Mouse (Mus musculus): ENCODE data around the gene Golga2. TPM values are rescaled to one million over a fixed set of nuclear protein-coding genes. Genes with fewer than 3 reads are reported as not detected.

Gene Golga2
- polyA plus RNA-seq, 1 experiment from 2014 or later = 18.1 TPM

DNA sequence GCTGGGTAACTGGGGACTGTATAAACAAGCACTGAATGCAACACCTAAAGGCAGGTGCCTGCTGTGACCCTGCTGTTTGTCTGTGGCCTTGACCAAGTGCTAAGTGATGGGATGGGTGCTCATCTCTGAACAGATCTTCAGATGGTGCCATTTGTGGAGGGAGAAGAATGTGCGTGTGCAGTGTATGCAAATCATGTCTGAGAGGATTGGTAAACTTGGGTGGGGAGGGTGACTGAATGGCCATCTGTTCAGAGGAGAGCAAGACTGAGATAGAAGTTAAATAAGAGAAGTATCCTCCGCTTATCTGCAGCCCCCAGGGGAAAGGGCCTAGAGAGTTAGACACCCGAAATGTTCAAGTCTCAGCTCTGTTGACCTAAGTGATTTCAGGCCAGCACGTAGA lies 12.3 kb downstream of the Golga2 start:
- no peak for ATAC-seq (ENCODE audit: insufficient number of reproducible peaks, low FRiP score, low TSS enrichment, low read depth)

DNA sequence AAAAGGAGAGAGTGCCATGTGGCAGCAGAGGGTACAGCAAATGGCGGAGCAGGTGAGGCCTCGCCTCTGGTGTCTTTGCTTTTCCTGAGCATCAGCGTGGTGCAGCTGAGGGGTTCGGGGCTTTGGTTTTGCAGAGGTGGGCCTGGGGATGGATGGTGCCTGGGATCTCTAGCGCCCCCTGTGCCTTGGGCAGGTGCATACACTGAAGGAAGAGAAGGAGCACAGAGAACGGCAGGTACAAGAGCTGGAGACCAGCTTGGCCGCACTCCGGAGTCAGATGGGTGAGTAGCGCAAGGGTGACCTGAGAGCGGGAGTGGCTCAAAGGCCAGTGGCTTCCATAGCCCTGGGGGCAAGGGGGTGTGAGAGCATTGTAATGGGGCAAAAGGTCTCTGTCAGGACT lies 15.8 kb downstream of the Golga2 start:
- peaks cover 33% of the 10 kb centered on the region for H3K36me3 ChIP-seq (ENCODE audit: control insufficient read depth, insufficient read depth, low read length)
- DNase-seq (ENCODE audit: low spot score) = no peak
- H3K9ac ChIP-seq (ENCODE audit: low read length) = no peak overlapping the region
- H3K9me3 ChIP-seq (ENCODE audit: control insufficient read depth, low read length) = no peaks in the 10 kb centered on the region
- no peak overlapping the region for H3K4me3 ChIP-seq (ENCODE audit: low read depth, low read length)
- no peak overlapping the region for H3K4me2 ChIP-seq (ENCODE audit: low read depth, severe bottlenecking)
- no peaks in the 10 kb centered on the region for H3K27me3 ChIP-seq (ENCODE audit: control insufficient read depth, insufficient read depth, low read length)
- WGBS = 89% methylated on average over 10 of the region's 10 CpGs
- H3K4me1 ChIP-seq (ENCODE audit: control insufficient read depth, insufficient read depth, low read length) = no peaks in the 10 kb centered on the region; the same call in 1 of the 2 replicates
- no peak overlapping the region for H3K27ac ChIP-seq (replicated peaks; ENCODE audit: low read depth, low read length)
- ATAC-seq (ENCODE audit: insufficient number of reproducible peaks, low FRiP score, low TSS enrichment, low read depth) = no peak

More for the DNA sequence above, 12.3 kb downstream of the Golga2 start:
- Histone ChIP-seq H3K27ac (replicated peaks; ENCODE audit: low read depth, low read length) (no peak overlapping the region), H3K27me3 (ENCODE audit: control insufficient read depth, insufficient read depth, low read length) (no peaks in the 10 kb centered on the region), H3K4me3 (ENCODE audit: low read depth, low read length) (0 out of 2 replicates have a peak overlapping the region, but pooled peaks have one; percentile 3), H3K4me2 (ENCODE audit: low read depth, severe bottlenecking) (no peak overlapping the region), H3K36me3 (ENCODE audit: control insufficient read depth, insufficient read depth, low read length) (peaks cover 19% of the 10 kb centered on the region), H3K9ac (ENCODE audit: low read length) (no peak overlapping the region), H3K4me1 (ENCODE audit: control insufficient read depth, insufficient read depth, low read length) (no peaks in the 10 kb centered on the region), H3K9me3 (ENCODE audit: control insufficient read depth, low read length) (no peaks in the 10 kb centered on the region)
- no peak for DNase-seq (ENCODE audit: low spot score)
- WGBS = 97% methylated on average over 4 of the region's 4 CpGs

DNA sequence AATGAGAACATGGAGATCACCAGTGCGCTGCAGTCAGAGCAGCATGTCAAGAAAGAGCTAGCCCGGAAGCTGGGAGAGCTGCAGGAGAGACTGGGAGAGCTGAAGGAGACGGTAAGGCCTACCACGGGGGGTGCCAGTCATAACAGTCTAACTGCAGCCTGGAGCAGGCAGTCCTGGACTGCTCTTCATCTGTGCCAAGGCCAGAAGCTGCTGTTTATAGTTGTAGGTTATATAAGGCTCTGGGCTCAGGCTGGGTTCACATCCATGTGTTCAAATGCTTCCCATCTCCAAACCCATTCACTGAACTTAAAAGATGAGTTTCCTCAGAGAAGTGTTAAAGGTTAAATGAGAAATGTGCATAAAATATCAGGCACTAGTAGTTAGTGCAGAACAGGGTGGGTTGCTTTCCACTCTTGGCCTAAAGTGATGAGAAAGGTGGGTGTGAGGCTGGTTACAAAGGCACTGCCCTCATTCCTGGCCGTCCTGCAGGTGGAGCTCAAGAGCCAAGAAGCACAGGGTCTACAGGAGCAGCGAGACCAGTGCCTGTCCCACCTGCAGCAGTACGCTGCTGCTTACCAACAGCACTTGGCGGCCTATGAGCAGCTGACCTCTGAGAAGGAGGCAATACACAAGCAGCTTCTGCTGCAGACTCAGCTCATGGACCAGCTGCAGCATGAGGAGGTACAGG lies 17.1 kb downstream of the Golga2 start:
- 48% methylated on average over 8 of the region's 8 CpGs for WGBS
- peaks cover 24% of the 10 kb centered on the region for H3K36me3 ChIP-seq (ENCODE audit: control insufficient read depth, insufficient read depth, low read length)
- no peak overlapping the region for H3K4me3 ChIP-seq (ENCODE audit: low read depth, low read length)
- no peak overlapping the region for H3K4me2 ChIP-seq (ENCODE audit: low read depth, severe bottlenecking)
- no peaks in the 10 kb centered on the region for H3K9me3 ChIP-seq (ENCODE audit: control insufficient read depth, low read length)
- H3K9ac ChIP-seq (ENCODE audit: low read length) = no peak overlapping the region
- DNase-seq (ENCODE audit: low spot score) = peak; percentile 91
- H3K27ac ChIP-seq (replicated peaks; ENCODE audit: low read depth, low read length) = no peak overlapping the region
- ATAC-seq (ENCODE audit: insufficient number of reproducible peaks, low FRiP score, low TSS enrichment, low read depth) = 0 out of 2 replicates have a peak, but pooled peaks have one; percentile 38
- peaks cover 3% of the 10 kb centered on the region; the same call in 1 of the 2 replicates for H3K4me1 ChIP-seq (ENCODE audit: control insufficient read depth, insufficient read depth, low read length)
- no peaks in the 10 kb centered on the region for H3K27me3 ChIP-seq (ENCODE audit: control insufficient read depth, insufficient read depth, low read length)

DNA sequence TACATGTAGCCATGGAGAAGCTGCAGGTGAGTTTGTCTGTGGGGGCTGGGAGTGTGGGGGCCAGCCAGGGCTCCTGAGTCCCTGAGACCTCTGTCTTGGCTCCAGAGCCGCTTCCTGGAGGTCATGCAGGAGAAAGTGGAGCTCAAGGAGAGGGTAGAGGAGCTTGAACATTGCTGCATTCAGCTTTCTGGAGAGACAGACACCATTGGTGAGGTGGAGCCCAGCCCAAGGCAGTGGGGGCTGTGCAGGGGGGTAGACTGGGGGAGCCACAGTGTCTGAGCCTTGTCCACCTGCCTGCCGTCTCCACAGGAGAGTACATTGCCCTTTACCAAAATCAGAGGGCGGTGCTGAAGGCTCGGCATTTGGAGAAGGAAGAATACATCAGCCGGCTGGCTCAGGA lies 18.5 kb downstream of the Golga2 start:
- Histone ChIP-seq H3K36me3 (ENCODE audit: control insufficient read depth, insufficient read depth, low read length) (peaks cover 27% of the 10 kb centered on the region), H3K4me1 (ENCODE audit: control insufficient read depth, insufficient read depth, low read length) (peaks cover 13% of the 10 kb centered on the region), H3K4me2 (ENCODE audit: low read depth, severe bottlenecking) (no peak overlapping the region), H3K27me3 (ENCODE audit: control insufficient read depth, insufficient read depth, low read length) (no peaks in the 10 kb centered on the region), H3K27ac (replicated peaks; ENCODE audit: low read depth, low read length) (no peak overlapping the region; the same call in 1 of the 2 replicates), H3K9ac (ENCODE audit: low read length) (peak overlapping the region; percentile 34), H3K9me3 (ENCODE audit: control insufficient read depth, low read length) (no peaks in the 10 kb centered on the region), H3K4me3 (ENCODE audit: low read depth, low read length) (no peak overlapping the region)
- ATAC-seq (ENCODE audit: insufficient number of reproducible peaks, low FRiP score, low TSS enrichment, low read depth) (no peak), DNase-seq (ENCODE audit: low spot score) (no peak)
- WGBS = 92% methylated on average over 5 of the region's 5 CpGs

DNA sequence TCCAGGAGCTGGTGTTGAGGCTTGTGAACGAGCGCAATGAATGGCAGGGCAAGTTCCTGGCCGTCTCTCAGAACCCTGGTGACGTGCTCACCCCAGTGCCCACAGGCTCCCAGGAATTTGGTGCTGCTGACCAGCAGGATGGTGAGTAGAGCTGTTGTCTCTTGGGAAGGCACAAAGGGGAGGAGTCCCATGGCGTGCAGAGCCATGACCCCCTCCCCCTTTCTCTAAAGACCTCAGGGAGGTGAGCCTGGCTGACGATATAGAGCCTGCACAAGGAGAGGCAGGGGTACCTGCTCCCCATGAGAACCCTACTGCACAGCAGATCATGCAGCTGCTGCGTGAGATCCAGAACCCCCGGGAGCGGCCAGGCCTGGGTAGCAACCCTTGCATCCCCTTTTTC lies 19.0 kb downstream of the Golga2 start:
- H3K4me3 ChIP-seq (ENCODE audit: low read depth, low read length) = no peak overlapping the region
- no peak overlapping the region for H3K27ac ChIP-seq (replicated peaks; ENCODE audit: low read depth, low read length)
- peak overlapping the region; percentile 34; the same call in 1 of the 2 replicates for H3K9ac ChIP-seq (ENCODE audit: low read length)
- peaks cover 27% of the 10 kb centered on the region for H3K36me3 ChIP-seq (ENCODE audit: control insufficient read depth, insufficient read depth, low read length)
- no peaks in the 10 kb centered on the region for H3K27me3 ChIP-seq (ENCODE audit: control insufficient read depth, insufficient read depth, low read length)
- H3K9me3 ChIP-seq (ENCODE audit: control insufficient read depth, low read length) = no peaks in the 10 kb centered on the region
- DNase-seq (ENCODE audit: low spot score) (no peak), ATAC-seq (ENCODE audit: insufficient number of reproducible peaks, low FRiP score, low TSS enrichment, low read depth) (no peak)
- WGBS = 90% methylated on average over 9 of the region's 9 CpGs
- peaks cover 17% of the 10 kb centered on the region for H3K4me1 ChIP-seq (ENCODE audit: control insufficient read depth, insufficient read depth, low read length)
- H3K4me2 ChIP-seq (ENCODE audit: low read depth, severe bottlenecking) = no peak overlapping the region

DNA sequence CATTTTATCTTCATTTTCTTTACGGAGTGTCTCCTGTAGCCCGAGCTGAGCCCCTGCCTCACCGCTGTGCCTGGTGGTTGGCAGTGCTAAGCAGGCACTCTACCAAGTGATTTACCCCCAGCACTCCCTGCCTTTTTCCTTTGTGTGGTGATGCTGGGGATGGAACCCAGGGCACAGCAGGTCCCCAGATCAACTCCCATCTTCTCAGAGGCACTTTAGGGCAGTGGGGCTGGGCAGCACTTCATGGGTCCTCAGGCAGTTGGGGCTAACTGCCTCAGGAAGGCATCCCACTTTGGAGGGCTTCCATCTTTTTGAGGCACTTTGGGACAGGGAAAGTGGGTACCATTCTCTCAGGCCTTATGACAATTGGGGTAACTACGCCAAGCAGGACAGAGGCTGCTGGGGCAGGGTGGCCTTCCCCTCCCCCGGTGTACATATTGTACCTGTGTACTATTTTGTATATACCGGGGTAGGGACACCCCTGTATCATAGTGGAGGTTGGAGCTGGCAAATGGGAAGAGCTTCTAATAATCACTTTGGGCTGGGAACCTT lies 20.1 kb downstream of the Golga2 start:
- ATAC-seq (ENCODE audit: insufficient number of reproducible peaks, low FRiP score, low TSS enrichment, low read depth) (no peak), DNase-seq (ENCODE audit: low spot score) (no peak)
- H3K4me1 ChIP-seq (ENCODE audit: control insufficient read depth, insufficient read depth, low read length) = peaks cover 23% of the 10 kb centered on the region
- no peak overlapping the region for H3K27ac ChIP-seq (replicated peaks; ENCODE audit: low read depth, low read length)
- H3K4me2 ChIP-seq (ENCODE audit: low read depth, severe bottlenecking) = no peak overlapping the region
- WGBS = 88% methylated on average over 6 of the region's 6 CpGs
- peaks cover 27% of the 10 kb centered on the region for H3K36me3 ChIP-seq (ENCODE audit: control insufficient read depth, insufficient read depth, low read length)
- no peaks in the 10 kb centered on the region for H3K27me3 ChIP-seq (ENCODE audit: control insufficient read depth, insufficient read depth, low read length)
- no peak overlapping the region for H3K9ac ChIP-seq (ENCODE audit: low read length)
- no peak overlapping the region for H3K4me3 ChIP-seq (ENCODE audit: low read depth, low read length)
- no peaks in the 10 kb centered on the region for H3K9me3 ChIP-seq (ENCODE audit: control insufficient read depth, low read length)

DNA sequence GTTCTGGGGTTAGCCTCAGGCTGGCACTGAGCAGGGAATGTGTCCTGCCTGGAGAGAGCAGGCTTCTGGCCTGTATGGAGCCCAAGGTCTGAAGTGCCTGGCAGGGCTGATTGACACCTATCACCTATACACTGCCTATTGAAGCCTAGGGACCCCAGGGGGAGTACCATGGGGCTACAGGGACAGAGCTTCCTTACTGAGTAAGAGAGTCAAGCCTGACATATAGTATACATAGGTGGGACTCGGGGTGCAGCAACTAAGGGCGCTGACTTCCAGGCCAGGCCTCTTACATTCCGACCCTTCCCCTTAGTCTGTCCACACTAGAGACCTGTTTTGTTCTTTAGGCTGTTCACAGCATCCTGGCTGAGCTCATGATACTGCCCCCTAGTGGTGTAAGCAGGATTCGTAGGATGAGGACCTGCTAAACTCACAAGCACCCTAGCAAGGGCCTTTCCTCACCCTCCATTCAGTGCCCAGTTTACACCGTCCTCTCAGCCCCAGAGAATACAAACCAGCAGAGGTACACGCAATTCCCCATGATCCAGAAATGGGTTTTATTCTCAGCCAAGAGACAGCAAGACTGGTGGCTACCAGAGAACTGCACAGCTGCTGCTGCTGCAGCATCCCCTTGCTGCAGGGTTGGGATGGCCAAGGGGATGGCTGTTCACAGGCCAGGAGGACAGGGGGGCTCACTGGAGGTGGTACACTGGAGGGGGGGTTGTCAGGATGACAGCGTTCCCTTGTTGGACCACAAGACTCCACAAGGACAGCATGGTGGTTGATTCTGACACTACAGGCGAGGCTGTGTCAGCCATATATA lies 21.0 kb downstream of the Golga2 start:
- 57% methylated on average over 8 of the region's 8 CpGs for WGBS

DNA sequence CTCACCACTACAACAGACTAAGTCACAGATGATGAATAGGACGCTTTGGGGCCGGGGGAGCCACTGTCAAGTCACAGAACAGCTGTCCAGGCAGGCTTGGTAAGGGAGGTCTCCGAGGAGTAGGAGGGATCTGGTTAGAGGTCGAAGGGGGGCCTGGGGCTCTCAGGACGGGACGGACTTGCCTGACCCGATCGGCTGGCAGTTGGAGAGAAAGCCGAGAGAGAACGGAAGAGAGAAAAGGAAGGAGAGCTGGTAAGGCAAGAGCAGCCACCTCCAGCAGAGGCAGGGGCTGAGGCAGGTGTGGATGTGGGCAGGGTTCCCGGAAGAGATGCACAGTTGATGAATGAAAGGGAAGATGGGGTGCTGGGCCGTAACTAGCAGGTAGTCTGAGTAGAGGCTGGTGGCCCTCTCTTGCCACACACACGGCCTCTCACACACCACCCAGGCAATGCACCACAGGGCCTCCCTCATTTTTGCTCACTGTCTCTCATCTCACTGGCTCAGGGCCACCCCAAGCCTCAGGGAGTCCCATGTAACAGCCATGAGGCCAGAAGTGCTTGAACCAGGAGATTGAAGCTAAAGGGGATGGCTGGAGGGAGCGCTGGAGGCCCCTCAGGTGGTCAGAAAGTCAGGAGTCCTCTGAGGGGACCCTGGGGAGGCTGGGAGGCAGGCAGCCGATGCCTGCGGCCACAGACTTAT lies 21.8 kb downstream of the Golga2 start:
- peaks cover 25% of the 10 kb centered on the region for H3K36me3 ChIP-seq (ENCODE audit: control insufficient read depth, insufficient read depth, low read length)
- no peak overlapping the region for H3K4me2 ChIP-seq (ENCODE audit: low read depth, severe bottlenecking)
- peaks cover 25% of the 10 kb centered on the region for H3K4me1 ChIP-seq (ENCODE audit: control insufficient read depth, insufficient read depth, low read length)
- no peak overlapping the region for H3K4me3 ChIP-seq (ENCODE audit: low read depth, low read length)
- WGBS = 85% methylated on average over 16 of the region's 16 CpGs
- DNase-seq (ENCODE audit: low spot score) (no peak), ATAC-seq (ENCODE audit: insufficient number of reproducible peaks, low FRiP score, low TSS enrichment, low read depth) (no peak)
- no peaks in the 10 kb centered on the region for H3K9me3 ChIP-seq (ENCODE audit: control insufficient read depth, low read length)
- no peak overlapping the region; the same call in 1 of the 2 replicates for H3K9ac ChIP-seq (ENCODE audit: low read length)
- H3K27ac ChIP-seq (replicated peaks; ENCODE audit: low read depth, low read length) = 0 out of 2 replicates have a peak overlapping the region, but pooled peaks have one; percentile 8
- no peaks in the 10 kb centered on the region for H3K27me3 ChIP-seq (ENCODE audit: control insufficient read depth, insufficient read depth, low read length)

More for the DNA sequence above, 21.0 kb downstream of the Golga2 start:
- ATAC-seq (ENCODE audit: insufficient number of reproducible peaks, low FRiP score, low TSS enrichment, low read depth) = no peak
- no peaks in the 10 kb centered on the region for H3K9me3 ChIP-seq (ENCODE audit: control insufficient read depth, low read length)
- no peak overlapping the region for H3K27ac ChIP-seq (replicated peaks; ENCODE audit: low read depth, low read length)
- no peak overlapping the region for H3K9ac ChIP-seq (ENCODE audit: low read length)
- H3K4me3 ChIP-seq (ENCODE audit: low read depth, low read length) = no peak overlapping the region
- peaks cover 25% of the 10 kb centered on the region for H3K4me1 ChIP-seq (ENCODE audit: control insufficient read depth, insufficient read depth, low read length)
- DNase-seq (ENCODE audit: low spot score) = peak; percentile 82
- peaks cover 27% of the 10 kb centered on the region for H3K36me3 ChIP-seq (ENCODE audit: control insufficient read depth, insufficient read depth, low read length)
- no peaks in the 10 kb centered on the region for H3K27me3 ChIP-seq (ENCODE audit: control insufficient read depth, insufficient read depth, low read length)
- H3K4me2 ChIP-seq (ENCODE audit: low read depth, severe bottlenecking) = no peak overlapping the region

All from limb, embryonic 11.5 days (tissue).